In genomic region chr4:150825531-150825930, GRCm38 (mm10) we compare ENCODE assay signal across 9 mouse cellular contexts. TPM values are rescaled to one million over a fixed set of nuclear protein-coding genes. Genes with fewer than 3 reads are reported as not detected.
DNase-seq lines count a peak whose midpoint lies in the region; ATAC-seq lines count a peak whose summit lies in the region.
"Had no signal": no experiment of that assay in that cellular context is flagged by ENCODE, and none has a peak within 500 bp of the region (broad histone marks: within the 10 kb centered on the region; RNA-seq: fewer than 3 reads in every experiment).

No protein-coding gene starts in this region.

- no peak for ATAC-seq in forebrain, embryonic 11.5 days (replicated peaks; ENCODE audit: low FRiP score)
- ATAC-seq in lung, embryonic 16.5 days (ENCODE audit: low read depth): peak; percentile 87
- ATAC-seq in erythroblast, adult 5-6 weeks (replicated peaks; ENCODE audit: low FRiP score, poor library complexity, severe bottlenecking): no peak

- peaks cover 25% of the 10 kb centered on the region for H3K27me3 ChIP-seq in forebrain, embryonic 10.5 days (ENCODE audit: poor library complexity, severe bottlenecking)
- H3K27me3 ChIP-seq in forebrain, embryonic 11.5 days (ENCODE audit: control insufficient read depth, insufficient read depth, low read length): peaks cover 2% of the 10 kb centered on the region; the same call in 1 of the 2 replicates
- H3K27me3 ChIP-seq in lung, embryonic 16.5 days (ENCODE audit: control insufficient read depth, insufficient read depth, low read depth, low read length): no peaks in the 10 kb centered on the region

- H3K4me2 ChIP-seq in forebrain, embryonic 11.5 days (ENCODE audit: low read depth, low read length, severe bottlenecking): no peak overlapping the region
- H3K4me2 ChIP-seq in lung, embryonic 16.5 days (ENCODE audit: low read depth, low read length): peak overlapping the region; percentile 30; the same call in 1 of the 2 replicates

- WGBS in forebrain, embryonic 10.5 days: 21% methylated on average over 7 of the region's 7 CpGs
- WGBS in forebrain, embryonic 11.5 days: 24% methylated on average over 7 of the region's 7 CpGs
- WGBS in lung, embryonic 16.5 days: 23% methylated on average over 7 of the region's 7 CpGs

- DNase-seq in forebrain, embryonic 10.5 days (ENCODE audit: extremely low spot score, low spot score): no peak
- DNase-seq in forebrain, embryonic 11.5 days (ENCODE audit: low spot score): no peak
- DNase-seq in embryo, embryonic 10.5 days (ENCODE audit: low spot score): peak; percentile 57
- peak; percentile 76 for DNase-seq in kidney, adult 9 months
- DNase-seq in thymus, postnatal 25 days: no peak
- no peak for DNase-seq in retina, postnatal 1 day
- DNase-seq: gastrocnemius, postnatal 36 days had no signal

- H3K9ac ChIP-seq in forebrain, embryonic 11.5 days (ENCODE audit: low read length): no peak overlapping the region
- H3K9ac ChIP-seq in lung, embryonic 16.5 days (ENCODE audit: low read length): no peak overlapping the region

- H3K9me3 ChIP-seq in forebrain, embryonic 10.5 days: no peaks in the 10 kb centered on the region
- H3K9me3 ChIP-seq in forebrain, embryonic 11.5 days (ENCODE audit: control insufficient read depth, low read length): no peaks in the 10 kb centered on the region
- H3K9me3 ChIP-seq in lung, embryonic 16.5 days (ENCODE audit: control insufficient read depth, low read length): no peaks in the 10 kb centered on the region

- H3K4me3 ChIP-seq in forebrain, embryonic 10.5 days: no peak overlapping the region
- no peak overlapping the region for H3K4me3 ChIP-seq in forebrain, embryonic 11.5 days (ENCODE audit: low read depth, low read length)
- H3K4me3 ChIP-seq in lung, embryonic 16.5 days (ENCODE audit: low read length): no peak overlapping the region

- H3K36me3 ChIP-seq in forebrain, embryonic 10.5 days (replicated peaks): no peaks in the 10 kb centered on the region
- H3K36me3 ChIP-seq in forebrain, embryonic 11.5 days (ENCODE audit: control insufficient read depth, insufficient read depth, low read length): no peaks in the 10 kb centered on the region
- no peaks in the 10 kb centered on the region for H3K36me3 ChIP-seq in lung, embryonic 16.5 days (ENCODE audit: control insufficient read depth, insufficient read depth, low read length)

- peak overlapping the region; percentile 69 for H3K27ac ChIP-seq in forebrain, embryonic 10.5 days
- no peak overlapping the region for H3K27ac ChIP-seq in forebrain, embryonic 11.5 days (ENCODE audit: low read depth, low read length)
- H3K27ac ChIP-seq in lung, embryonic 16.5 days (ENCODE audit: low read length): peak overlapping the region; percentile 84

- peaks cover 59% of the 10 kb centered on the region for H3K4me1 ChIP-seq in forebrain, embryonic 10.5 days
- H3K4me1 ChIP-seq in forebrain, embryonic 11.5 days (replicated peaks; ENCODE audit: control insufficient read depth, insufficient read depth, low read length): peaks cover 4% of the 10 kb centered on the region; the same call in 1 of the 2 replicates
- H3K4me1 ChIP-seq in lung, embryonic 16.5 days (replicated peaks; ENCODE audit: control insufficient read depth, insufficient read depth, low read length): peaks cover 31% of the 10 kb centered on the region

RNA-seq across cellular contexts. Expression of gene Errfi1, which starts 28.2 kb away (rescaled TPM):
- polyA plus RNA-seq in forebrain, embryonic 10.5 days (2016; fragmentation: Nextera tagmentation; extraction: Ambion mirVana): 16.5 and 18.7 TPM in 2 replicates
- polyA plus RNA-seq in forebrain, embryonic 11.5 days (2014; fragmentation: Nextera tagmentation; extraction: Ambion mirVana): 20.3 and 21.6 TPM in 2 replicates
- polyA plus RNA-seq in lung, embryonic 16.5 days (2015; fragmentation: Nextera tagmentation; extraction: Ambion mirVana): 44.3 and 46.3 TPM in 2 replicates
- not detected in 2 replicates for total RNA-seq in erythroblast, adult 5-6 weeks (2015; ENCODE audit: low replicate concordance)
- total RNA-seq in erythroblast, adult 5-6 weeks (2017; ENCODE audit: low replicate concordance): 0.56 TPM in 1 of 2 replicates, not detected in the other

Comparison
In these comparisons a context has a peak if more than half of its experiments do, and no peak if none do; other contexts are left out.
1. DNase-seq: peak in embryo, embryonic 10.5 days (single experiment) and kidney, adult 9 months (single experiment); none in forebrain, embryonic 10.5 days (single experiment), forebrain, embryonic 11.5 days (single experiment), thymus, postnatal 25 days (single experiment) and retina, postnatal 1 day (single experiment).